Mouse (Mus musculus) midbrain, embryonic 11.5 days (tissue): ENCODE data around the gene Casc3. TPM values are rescaled to one million over a fixed set of nuclear protein-coding genes. Genes with fewer than 3 reads are reported as not detected.

ENCODE experiments used
- ATAC-seq: fragments of 200-750 bp; cut with Nextera tagmentation; 2 replicates; pipeline ENCODE4 v1.8.0; 2017; ENCODE audit warnings: moderate TSS enrichment, moderate library complexity; ENCODE audit not compliant: low FRiP score
- DNase-seq: peaks from one replicate; pipeline ENCODE4 v3.0.0; 2015; ENCODE audit warnings: low spot score; ENCODE audit errors: missing footprints
- H3K27ac ChIP-seq: fragments of 300-500 bp; sonication (generic); 2 replicates; pipeline ENCODE4 v1.5.1; 2014; ENCODE audit warnings: low read depth, low read length
- H3K27me3 ChIP-seq: fragments of 300-500 bp; sonication (generic); 2 replicates; pipeline ENCODE4 v1.6.1; 2014; ENCODE audit warnings: mild to moderate bottlenecking, low read length, moderate library complexity, mixed read lengths; ENCODE audit not compliant: control insufficient read depth, insufficient read depth
- H3K36me3 ChIP-seq: fragments of 300-500 bp; sonication (generic); 2 replicates; pipeline ENCODE4 v1.6.1; 2014; ENCODE audit warnings: mild to moderate bottlenecking, low read length, moderate library complexity, mixed read lengths; ENCODE audit not compliant: control insufficient read depth, insufficient read depth
- H3K4me1 ChIP-seq: fragments of 300-500 bp; sonication (generic); 2 replicates; pipeline ENCODE4 v1.6.1; 2014; ENCODE audit warnings: low read length; ENCODE audit not compliant: control insufficient read depth, insufficient read depth
- H3K4me2 ChIP-seq: fragments of 300-500 bp; sonication (generic); 2 replicates; pipeline ENCODE4 v1.6.1; 2014; ENCODE audit warnings: mild to moderate bottlenecking, moderate library complexity
- H3K4me3 ChIP-seq: fragments of 300-500 bp; sonication (generic); 2 replicates; pipeline ENCODE4 v1.5.1; 2014; ENCODE audit warnings: low read depth, low read length
- H3K9ac ChIP-seq: fragments of 300-500 bp; sonication (generic); 2 replicates; pipeline ENCODE4 v1.6.1; 2014; ENCODE audit warnings: low read length
- H3K9me3 ChIP-seq: fragments of 300-500 bp; sonication (generic); 2 replicates; pipeline ENCODE4 v1.6.1; 2016; ENCODE audit warnings: low read length; ENCODE audit not compliant: control insufficient read depth
- WGBS: fragments of 180-500 bp; shearing (Covaris S2); extraction: QIAGEN DNeasy Blood & Tissue Kit; methylation state at CpG from one replicate; pipeline ENCODE4 v1.1.7; 2014; 5-methylcytosine and 5-hydroxymethylcytosine counted together
- polyA plus RNA-seq: library from polyadenylated mRNA; unstranded; fragments of >200 nt; fragmentation: Nextera tagmentation; extraction: Ambion mirVana; gene quantifications from 2 replicates; pipeline ENCODE4 v1.2.1, GENCODE M21; 2014

Casc3 gene
- polyA plus RNA-seq, 1 experiment from 2014 or later = 53.1 TPM

GRCm38 (mm10) chr11:98765421-98766309 is 39.0 kb upstream of the Casc3 start:
- H3K9me3 ChIP-seq = no peaks in the 10 kb centered on the region
- DNase-seq = no peak
- peaks cover 28% of the 10 kb centered on the region for H3K4me1 ChIP-seq
- H3K36me3 ChIP-seq = peaks cover 4% of the 10 kb centered on the region
- no peak overlapping the region for H3K9ac ChIP-seq
- H3K27ac ChIP-seq = peak overlapping the region; percentile 25; the same call in 1 of the 2 replicates
- WGBS = 65% methylated on average over 8 of the region's 9 CpGs
- H3K4me3 ChIP-seq = no peak overlapping the region
- H3K4me2 ChIP-seq = no peak overlapping the region
- no peaks in the 10 kb centered on the region for H3K27me3 ChIP-seq
- ATAC-seq = no peak

GRCm38 (mm10) chr11:98766346-98766745 is 38.4 kb upstream of the Casc3 start:
- Histone ChIP-seq H3K4me1 (peaks cover 28% of the 10 kb centered on the region), H3K9ac (no peak overlapping the region; the same call in 1 of the 2 replicates), H3K4me2 (no peak overlapping the region), H3K27ac (no peak overlapping the region), H3K4me3 (no peak overlapping the region), H3K9me3 (no peaks in the 10 kb centered on the region), H3K27me3 (no peaks in the 10 kb centered on the region), H3K36me3 (peaks cover 4% of the 10 kb centered on the region)
- no peak; the same call in 1 of the 2 replicates for ATAC-seq
- DNase-seq = peak; percentile 82
- 50% methylated on average over 2 of the region's 2 CpGs for WGBS

DNA sequence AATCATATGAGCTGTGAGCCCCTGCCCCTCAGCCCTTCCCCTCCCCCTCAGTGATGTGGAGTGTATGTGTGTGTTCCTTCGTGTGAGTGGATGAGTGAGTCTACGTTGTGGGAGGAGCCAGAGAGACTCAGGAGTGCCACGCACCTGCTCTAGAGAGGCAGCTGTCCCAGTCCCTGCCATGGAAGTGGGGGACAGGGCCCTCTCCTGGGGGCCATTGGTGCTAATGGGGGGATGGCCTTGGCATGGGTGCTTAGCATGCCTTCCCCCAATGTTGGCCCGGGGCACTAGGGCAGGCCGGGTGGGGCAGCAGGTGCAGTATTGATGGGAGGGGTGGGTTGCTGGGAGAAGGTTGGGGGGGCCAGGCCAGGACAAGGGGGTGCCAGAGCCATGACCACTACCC is 37.9 kb upstream of the Casc3 start:
- H3K4me1 ChIP-seq = peaks cover 28% of the 10 kb centered on the region
- 57% methylated on average over 5 of the region's 5 CpGs for WGBS
- no peak overlapping the region for H3K27ac ChIP-seq
- H3K27me3 ChIP-seq = no peaks in the 10 kb centered on the region
- peaks cover 4% of the 10 kb centered on the region for H3K36me3 ChIP-seq
- ATAC-seq (peak; percentile 39), DNase-seq (no peak)
- H3K4me3 ChIP-seq = no peak overlapping the region
- no peaks in the 10 kb centered on the region for H3K9me3 ChIP-seq
- no peak overlapping the region for H3K4me2 ChIP-seq
- peak overlapping the region; percentile 17 for H3K9ac ChIP-seq

GRCm38 (mm10) chr11:98767276-98767675 is 37.4 kb upstream of the Casc3 start:
- Histone ChIP-seq H3K36me3 (peaks cover 4% of the 10 kb centered on the region), H3K4me1 (peaks cover 28% of the 10 kb centered on the region), H3K4me3 (no peak overlapping the region), H3K9ac (peak overlapping the region; percentile 17; the same call in 1 of the 2 replicates), H3K27me3 (no peaks in the 10 kb centered on the region), H3K9me3 (no peaks in the 10 kb centered on the region), H3K27ac (no peak overlapping the region; the same call in 1 of the 2 replicates), H3K4me2 (no peak overlapping the region)
- peak; percentile 92 for DNase-seq
- ATAC-seq = peak; percentile 75
- 23% methylated on average over 9 of the region's 9 CpGs for WGBS

GRCm38 (mm10) chr11:98767713-98768112 is 37.0 kb upstream of the Casc3 start:
- 0 out of 2 replicates have a peak, but pooled peaks have one; percentile 9 for ATAC-seq
- H3K27ac ChIP-seq = peak overlapping the region; percentile 83
- peaks cover 4% of the 10 kb centered on the region for H3K36me3 ChIP-seq
- H3K4me3 ChIP-seq = peak overlapping the region; percentile 26; the same call in 1 of the 2 replicates
- 19% methylated on average over 4 of the region's 4 CpGs for WGBS
- peak overlapping the region; percentile 54; the same call in 1 of the 2 replicates for H3K9ac ChIP-seq
- no peaks in the 10 kb centered on the region for H3K27me3 ChIP-seq
- DNase-seq = no peak
- no peaks in the 10 kb centered on the region for H3K9me3 ChIP-seq
- peaks cover 28% of the 10 kb centered on the region for H3K4me1 ChIP-seq
- peak overlapping the region; percentile 49 for H3K4me2 ChIP-seq

GRCm38 (mm10) chr11:98768127-98769006 is 36.3 kb upstream of the Casc3 start:
- Histone ChIP-seq H3K4me3 (peak overlapping the region; percentile 26), H3K27ac (peak overlapping the region; percentile 83), H3K4me2 (peak overlapping the region; percentile 49), H3K36me3 (peaks cover 4% of the 10 kb centered on the region), H3K27me3 (no peaks in the 10 kb centered on the region), H3K9me3 (no peaks in the 10 kb centered on the region), H3K4me1 (peaks cover 30% of the 10 kb centered on the region), H3K9ac (peak overlapping the region; percentile 54)
- ATAC-seq (no peak), DNase-seq (peak; percentile 88)
- 27% methylated on average over 39 of the region's 39 CpGs for WGBS

DNA sequence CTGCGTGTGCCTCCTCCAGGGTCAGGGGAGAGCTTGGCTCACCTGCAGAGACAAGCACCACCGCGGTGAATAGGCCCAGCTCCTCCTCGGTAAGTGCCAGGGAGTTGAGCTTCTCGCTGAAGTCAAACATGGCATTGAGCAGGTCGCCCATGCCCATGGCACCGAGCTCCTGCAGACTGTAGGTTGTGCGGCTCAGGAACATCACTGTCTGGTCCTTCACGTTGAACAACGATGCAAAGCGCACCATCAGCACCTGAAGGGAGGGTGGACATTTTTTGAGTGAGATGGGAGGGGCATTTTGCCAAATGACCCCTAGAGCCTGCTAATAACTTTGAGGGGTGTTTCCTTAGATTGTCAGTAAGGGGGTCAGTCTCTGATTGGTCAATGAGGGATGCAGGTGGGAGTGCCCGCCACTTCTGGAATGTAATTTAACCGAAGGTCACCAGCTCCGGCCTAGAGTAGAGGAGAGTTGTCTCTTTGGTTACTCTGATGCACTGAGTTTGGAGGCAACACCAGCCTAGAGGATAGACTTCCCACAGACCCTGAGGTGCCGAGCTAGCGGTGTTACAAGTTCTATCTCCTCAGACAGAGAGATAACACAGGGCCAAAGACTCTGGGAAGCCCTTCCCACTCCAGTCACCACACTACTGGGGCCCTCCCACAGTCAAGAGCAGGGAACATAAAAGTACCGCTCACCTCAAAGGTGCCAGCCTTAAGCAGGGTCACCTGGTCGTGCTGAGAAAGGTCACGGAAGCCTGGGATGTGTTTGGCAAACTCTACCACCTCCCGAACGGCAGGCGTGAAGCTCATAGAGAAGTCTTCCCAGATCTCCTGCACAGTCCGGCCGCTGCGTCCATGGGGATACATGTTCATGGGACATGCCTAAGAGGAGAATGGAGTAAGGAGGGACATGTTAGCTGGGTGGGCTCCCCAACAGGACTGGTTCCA is 35.4 kb upstream of the Casc3 start:
- Histone ChIP-seq H3K4me2 (peak overlapping the region; percentile 49; the same call in 1 of the 2 replicates), H3K27ac (no peak overlapping the region), H3K36me3 (peaks cover 1% of the 10 kb centered on the region), H3K9me3 (no peaks in the 10 kb centered on the region), H3K4me3 (no peak overlapping the region), H3K4me1 (peaks cover 39% of the 10 kb centered on the region), H3K27me3 (no peaks in the 10 kb centered on the region), H3K9ac (no peak overlapping the region)
- ATAC-seq (no peak), DNase-seq (no peak)
- WGBS = 90% methylated on average over 25 of the region's 25 CpGs
